Mouse (Mus musculus) hindlimb bud, embryonic 11.5 days (tissue): ENCODE measurements around the gene Btnl9.
"Not testable (repeated sequence)": the region's sequence is repeated elsewhere in the genome, so short reads cannot be mapped to it uniquely, and the experiment has no call there.

Experiments used
- DNase-seq: peaks from one replicate; pipeline ENCODE4 v3.0.0-alpha.2; 2012; ENCODE audit warnings: low read depth, low spot score; ENCODE audit errors: extremely low spot score

The Btnl9 gene

GRCm38 (mm10) chr11:49186955-49187488, at the start of gene Btnl9:
Gene Btnl9 (minus strand): TSS chr11:49187159.
- DNase-seq, result no peak

DNA sequence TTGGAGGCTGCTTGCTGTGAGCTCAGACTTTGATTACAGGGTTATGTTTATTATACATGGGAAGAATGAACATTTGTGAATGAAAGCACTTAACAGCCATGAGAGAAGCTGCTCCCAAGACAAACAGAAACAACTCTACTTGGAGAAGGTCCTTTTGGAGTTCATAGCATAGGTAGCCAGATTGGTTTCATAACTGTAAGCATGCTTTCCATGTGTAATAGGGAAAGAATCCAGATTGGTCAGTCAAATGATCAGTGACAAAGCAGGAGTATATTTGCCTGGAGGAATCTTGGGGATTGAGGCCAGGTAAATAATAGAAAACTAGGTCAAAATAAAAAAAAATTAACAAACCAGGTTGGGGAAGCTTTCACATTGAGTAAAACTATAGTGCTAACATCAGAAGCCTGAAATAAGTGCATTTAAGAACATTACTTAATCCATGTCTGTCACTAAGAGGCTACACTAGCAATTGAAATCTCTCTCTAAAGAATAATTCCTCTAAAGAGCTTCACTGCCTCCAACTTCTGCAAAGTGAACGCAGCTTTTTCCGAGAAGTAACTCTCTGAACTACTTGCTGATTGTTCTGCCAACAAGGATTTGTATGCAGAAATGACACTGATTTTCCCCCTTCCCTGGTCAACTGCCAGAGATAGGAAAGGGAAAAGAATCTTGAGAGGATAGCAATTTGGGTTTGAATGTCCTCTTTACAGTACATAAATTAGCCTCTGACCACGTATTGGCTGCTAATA, 48.7 kb upstream of the Btnl9 start:
- no peak for DNase-seq

GRCm38 (mm10) chr11:49232781-49233180, 45.8 kb upstream of the Btnl9 start:
- DNase-seq, result no peak

- no peak for DNase-seq
Measured at GRCm38 (mm10) chr11:49224455-49224854, 37.5 kb upstream of the Btnl9 start.

GRCm38 (mm10) chr11:49219271-49219670, 32.3 kb upstream of the Btnl9 start:
- DNase-seq, result no peak

GRCm38 (mm10) chr11:49213505-49213904, 26.5 kb upstream of the Btnl9 start:
- DNase-seq, result no peak

GRCm38 (mm10) chr11:49212577-49212976, 25.6 kb upstream of the Btnl9 start:
- DNase-seq, result no peak

DNA sequence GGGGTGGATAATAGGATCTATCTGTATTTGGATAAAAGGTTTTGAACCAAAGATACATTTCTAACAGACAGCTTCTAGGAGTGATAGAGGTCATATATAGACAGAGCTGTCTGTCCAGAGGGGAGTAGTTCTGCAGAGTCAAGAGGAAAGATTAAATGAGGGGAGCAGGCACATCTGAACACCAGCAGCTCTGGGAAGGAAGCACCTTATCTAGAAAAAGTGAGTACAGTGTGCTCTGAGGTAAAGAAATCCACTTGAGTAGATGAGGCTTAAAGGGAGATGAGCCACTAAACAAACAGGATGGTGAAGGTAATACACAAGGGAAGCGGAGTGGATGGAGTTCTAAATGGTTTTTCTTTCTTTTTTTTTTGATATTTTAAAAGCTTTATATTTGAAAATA, 20.5 kb upstream of the Btnl9 start:
- no peak for DNase-seq

GRCm38 (mm10) chr11:49205080-49205590, 18.2 kb upstream of the Btnl9 start:
- no peak for DNase-seq

- DNase-seq, result peak; percentile 30
Measured at GRCm38 (mm10) chr11:49203771-49204497, 17.0 kb upstream of the Btnl9 start.

DNA sequence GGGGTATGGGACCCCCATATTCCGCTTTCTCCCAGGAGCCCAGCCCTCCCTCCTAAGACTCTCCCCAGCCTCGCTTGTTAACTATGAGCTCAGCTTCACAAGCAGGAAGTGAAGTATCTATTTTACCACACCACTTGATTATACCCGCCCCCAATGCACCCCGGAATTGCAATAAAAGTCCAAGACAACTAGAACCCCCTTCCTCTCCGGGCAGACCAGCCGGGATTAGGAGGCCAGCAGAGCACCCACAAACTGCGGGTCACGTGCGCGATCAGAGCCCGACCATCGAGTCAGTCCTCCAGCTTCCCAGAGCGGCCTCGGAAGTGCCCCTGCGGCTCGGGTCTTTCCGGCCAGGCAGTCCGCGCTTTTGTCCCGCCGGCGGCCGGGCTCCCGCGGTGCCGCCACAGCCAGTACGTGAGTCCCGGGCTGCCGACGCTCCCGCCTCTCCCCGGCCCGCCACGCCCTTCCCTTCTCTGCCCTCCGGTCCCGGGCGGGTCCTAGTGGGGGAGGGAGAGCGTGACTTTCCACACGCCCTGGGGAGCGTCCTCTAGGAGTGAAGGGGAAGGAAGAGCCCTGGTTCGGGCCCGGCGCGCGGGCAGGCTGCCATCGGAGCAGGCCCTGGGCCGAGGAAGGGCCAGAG, 16.3 kb upstream of the Btnl9 start, which contains the start of gene Zfp62:
Gene Zfp62 (plus strand): TSS at position 164 of the 640 bp plus-strand sequence.
- DNase-seq, result peak; percentile 46

DNA sequence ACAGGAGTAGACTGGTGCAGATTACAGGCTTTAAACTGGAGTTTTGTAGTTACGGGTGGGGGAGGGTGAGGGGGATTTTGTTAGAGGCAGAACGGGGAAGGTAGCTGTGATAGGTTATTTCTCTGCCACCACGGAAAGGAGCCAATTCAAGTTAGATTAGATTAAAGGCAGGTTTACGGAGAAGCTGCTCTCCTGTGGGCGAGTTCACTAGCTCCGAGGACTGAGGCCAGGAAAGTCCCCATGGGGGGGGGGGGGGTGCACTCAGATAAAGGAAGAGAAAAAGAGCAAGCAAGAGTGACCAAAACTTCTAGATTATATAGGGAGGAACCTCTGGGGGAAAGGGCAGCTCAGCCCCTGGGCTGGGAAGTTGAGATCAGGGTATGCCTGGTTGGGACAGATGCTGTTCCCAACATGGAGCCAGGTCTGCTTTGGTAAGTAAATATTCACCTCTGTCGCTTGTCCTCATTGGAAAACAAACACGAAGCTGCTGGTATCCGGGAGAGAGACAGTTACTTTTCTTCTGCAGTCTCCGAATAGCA, 15.6 kb upstream of the Btnl9 start:
- DNase-seq, result no peak

- DNase-seq, result no peak
Measured at GRCm38 (mm10) chr11:49202071-49202470, 15.1 kb upstream of the Btnl9 start.

DNA sequence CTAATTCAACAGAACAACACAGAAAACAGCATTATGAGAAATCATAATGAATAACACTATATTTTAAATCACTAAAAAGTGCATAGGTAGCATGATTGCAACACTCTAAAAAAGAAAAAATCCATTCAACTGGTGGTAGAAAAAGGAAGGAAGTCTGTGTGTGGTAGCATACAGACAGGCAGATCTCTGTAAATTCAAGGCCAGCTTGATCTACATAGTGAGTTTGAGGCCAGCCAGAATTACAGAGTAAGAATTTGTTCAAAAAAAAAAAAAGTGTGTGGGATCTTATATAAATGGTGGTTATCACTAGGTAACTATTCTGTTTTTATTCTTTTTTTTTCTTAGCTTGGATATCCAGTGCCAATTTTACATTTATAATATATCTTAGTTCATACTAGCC, 14.2 kb upstream of the Btnl9 start:
- DNase-seq, result no peak

- no peak for DNase-seq
Measured at GRCm38 (mm10) chr11:49200666-49201065, 13.7 kb upstream of the Btnl9 start.

- no peak for DNase-seq
Measured at GRCm38 (mm10) chr11:49195819-49196322, 8.9 kb upstream of the Btnl9 start.

DNA sequence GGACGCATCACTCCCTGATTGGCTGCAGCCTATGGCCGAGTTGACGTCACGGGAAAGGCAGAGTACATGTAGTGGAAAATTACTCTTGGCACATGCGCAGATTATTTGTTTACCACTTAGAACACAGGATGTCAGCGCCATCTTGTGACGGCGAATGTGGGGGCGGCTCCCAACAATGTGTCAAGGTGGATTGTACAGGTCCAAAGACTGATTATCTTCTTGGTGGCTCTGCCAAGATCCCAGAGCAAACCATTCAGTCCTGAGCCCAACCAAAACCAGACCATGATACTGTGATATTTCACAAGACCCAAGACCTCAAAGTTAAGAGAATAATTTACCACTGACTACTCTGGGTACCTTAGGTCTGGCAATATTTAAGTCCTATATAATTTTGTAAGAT, 7.8 kb upstream of the Btnl9 start:
- DNase-seq, result not testable (repeated sequence)

DNA sequence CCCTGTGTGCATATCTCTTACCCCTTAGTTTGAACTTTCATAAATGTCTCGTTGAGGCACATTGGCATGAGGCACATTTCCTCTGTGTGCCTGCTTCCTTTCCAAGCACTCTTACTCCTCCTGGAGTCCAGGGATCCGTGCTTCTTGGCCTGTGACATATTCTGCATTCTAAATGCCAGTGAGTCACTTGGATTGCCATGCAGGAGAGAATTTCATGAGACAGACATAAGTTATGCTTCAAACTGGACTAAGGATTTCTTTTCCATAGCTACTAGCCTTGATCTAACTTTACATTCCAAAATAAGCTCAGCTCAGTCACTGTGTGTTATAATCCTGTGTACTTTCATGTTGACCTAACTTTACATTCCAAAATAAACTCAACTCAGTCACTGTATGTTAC, 4.1 kb upstream of the Btnl9 start:
- DNase-seq, result no peak

GRCm38 (mm10) chr11:49189737-49190136, 2.8 kb upstream of the Btnl9 start:
- DNase-seq, result peak; percentile 14

DNA sequence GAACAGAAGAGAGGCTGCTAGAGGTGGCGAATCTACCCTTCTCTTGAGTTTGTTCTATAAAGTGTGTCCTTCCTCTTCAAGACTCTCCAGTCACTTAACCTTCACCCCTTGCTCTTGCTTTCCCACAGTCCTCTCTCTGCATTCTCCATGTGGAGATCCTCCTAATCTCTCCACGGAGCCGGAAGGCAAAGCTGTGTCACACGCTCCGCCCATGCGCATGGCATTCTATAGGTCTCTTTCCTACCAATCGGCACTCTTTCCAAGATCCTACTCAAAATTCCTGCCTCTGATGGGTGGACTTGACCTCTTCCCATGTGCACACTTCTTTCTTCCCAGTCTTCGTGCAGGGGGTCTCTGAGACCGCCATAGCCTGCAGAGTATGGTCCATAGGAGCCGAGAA, 742 bp upstream of the Btnl9 start:
- DNase-seq, result no peak

- no peak for DNase-seq
Measured at GRCm38 (mm10) chr11:49186452-49186851, 507 bp downstream of the Btnl9 start.
